Mouse (Mus musculus) Patski (cell line): ENCODE results near the gene Ccdc134. TPM values are rescaled to one million over a fixed set of nuclear protein-coding genes. Genes with fewer than 3 reads are reported as not detected.

ENCODE experiments used
- ATAC-seq: fragments of 100-300 bp; one replicate; pipeline ENCODE4 v1.8.0; 2021
- CTCF ChIA-PET: fragments of 350-600 bp; sonication (Branson Sonifier 250); formaldehyde crosslinking; loops from one replicate; lab custom pipeline; 2022; ENCODE audit warnings: inconsistent platforms; lab: Charles Lee
- POLR2A ChIA-PET: fragments of 350-600 bp; sonication (Branson Sonifier 250); formaldehyde crosslinking; loops from one replicate; lab custom pipeline; 2022; ENCODE audit warnings: antibody characterized with exemption, inconsistent platforms; lab: Charles Lee
- DNase-seq: peaks from one replicate; pipeline ENCODE4 v3.0.0-alpha.2; 2011; ENCODE audit warnings: low read depth, low spot score
- H3K27me3 ChIP-seq: fragments of 371-371 bp; one replicate; pipeline ENCODE4 v1.5.1; 2021
- CTCF ChIP-seq: fragments of 100-300 bp; IDR thresholded peaks from one replicate; pipeline ENCODE4 v1.5.1; 2021
- in situ Hi-C: fragments of 300-500 bp; cut with MboI; formaldehyde crosslinking; loops from 3 replicates; pipeline ENCODE4 v1.11.1; 2018; ENCODE audit warnings: low pct_unique_long_range_greater_than_20kb, mixed read lengths
- polyA plus RNA-seq: library from polyadenylated mRNA; unstranded; gene quantifications from one replicate; pipeline ENCODE4 v1.2.3, GENCODE M21; 2021

The Ccdc134 gene
- polyA plus RNA-seq, 1 experiment from 2014 or later: 18.0 TPM

GRCm38 (mm10) chr15:82128398-82128797, 676 bp downstream of the Ccdc134 start:
- ATAC-seq (peak; percentile 2), DNase-seq (no peak)
- no peaks in the 10 kb centered on the region for H3K27me3 ChIP-seq
- ChIA-PET POLR2A (interaction anchor here (0.7 to 1.6 kb wide), 2 partner anchors 15 to 19 kb away, joined by 4 to 5 read pairs; partner anchors contain the start of gene Srebf2), CTCF (interaction anchor here (1.2 kb wide), 1 partner anchor 14 kb away, joined by 4 read pairs; no protein-coding TSS in a partner anchor)
- in situ Hi-C loops: no loop called here
- TF ChIP-seq CTCF: no peak

GRCm38 (mm10) chr15:82130599-82130998, 2.9 kb downstream of the Ccdc134 start:
- POLR2A ChIA-PET: no interaction called here
- in situ Hi-C loops: no loop called here
- CTCF ChIA-PET: interaction anchor here (1.2 kb wide), 1 partner anchor 15 kb away, joined by 4 read pairs; no protein-coding TSS in a partner anchor

GRCm38 (mm10) chr15:82135372-82135771, 7.7 kb downstream of the Ccdc134 start:
- DNase-seq (no peak), ATAC-seq (no peak)
- H3K27me3 ChIP-seq: no peaks in the 10 kb centered on the region
- in situ Hi-C loops: no loop called here
- TF ChIP-seq CTCF: no peak
- ChIA-PET POLR2A (no interaction called here), CTCF (interaction anchor here (1.0 to 2.3 kb wide), 2 partner anchors 9 to 29 kb away, joined by 3 to 6 read pairs; no protein-coding TSS in a partner anchor)

More at GRCm38 (mm10) chr15:82130599-82130998, 2.9 kb downstream of the Ccdc134 start:
- no peak for ATAC-seq
- no peak for DNase-seq
- H3K27me3 ChIP-seq: no peaks in the 10 kb centered on the region
- TF ChIP-seq CTCF: no peak

- POLR2A ChIA-PET: no interaction called here
- DNase-seq (no peak), ATAC-seq (no peak)
- CTCF ChIA-PET: interaction anchor here (0.9 to 1.3 kb wide), 3 partner anchors 18 to 52 kb away, joined by 3 read pairs; no protein-coding TSS in a partner anchor
- peak; percentile 82 for TF ChIP-seq CTCF
- H3K27me3 ChIP-seq: no peaks in the 10 kb centered on the region
- in situ Hi-C loops: no loop called here
Measured at GRCm38 (mm10) chr15:82138565-82138964, 10.8 kb downstream of the Ccdc134 start.

GRCm38 (mm10) chr15:82139196-82139595, 11.5 kb downstream of the Ccdc134 start:
- in situ Hi-C loops: no loop called here

GRCm38 (mm10) chr15:82140355-82140754, 12.6 kb downstream of the Ccdc134 start:
- ChIA-PET CTCF (interaction anchor here (3.3 kb wide), 1 partner anchor 97 kb away, joined by 16 read pairs; no protein-coding TSS in a partner anchor), POLR2A (interaction anchor here (0.6 kb wide), 1 partner anchor 20 kb away, joined by 3 read pairs; no protein-coding TSS in a partner anchor)
- in situ Hi-C loops: loop anchor here (5.0 kb wide), 1 partner anchor 97 kb away; no protein-coding TSS in a partner anchor
- H3K27me3 ChIP-seq: no peaks in the 10 kb centered on the region
- no peak for TF ChIP-seq CTCF
- DNase-seq (no peak), ATAC-seq (no peak)

More at GRCm38 (mm10) chr15:82139196-82139595, 11.5 kb downstream of the Ccdc134 start:
- DNase-seq (no peak), ATAC-seq (no peak)
- CTCF ChIA-PET: interaction anchor here (1.3 kb wide), 1 partner anchor 18 kb away, joined by 3 read pairs; no protein-coding TSS in a partner anchor
- peak; percentile 67 for TF ChIP-seq CTCF
- H3K27me3 ChIP-seq: no peaks in the 10 kb centered on the region
- POLR2A ChIA-PET: no interaction called here

- no peak for TF ChIP-seq CTCF
- ATAC-seq (no peak), DNase-seq (no peak)
- CTCF ChIA-PET: interaction anchor here (0.9 to 1.4 kb wide), 9 partner anchors 10 to 93 kb away, joined by 3 to 4 read pairs (median 4); no protein-coding TSS in a partner anchor
- POLR2A ChIA-PET: no interaction called here
- in situ Hi-C loops: loop anchor here (5.0 kb wide), 1 partner anchor 93 kb away; no protein-coding TSS in a partner anchor
- no peaks in the 10 kb centered on the region for H3K27me3 ChIP-seq
Measured at GRCm38 (mm10) chr15:82144157-82144556, 16.4 kb downstream of the Ccdc134 start.

GRCm38 (mm10) chr15:82145408-82145807, 17.7 kb downstream of the Ccdc134 start:
- DNase-seq (no peak), ATAC-seq (no peak)
- POLR2A ChIA-PET: interaction anchor here (1.6 kb wide), 1 partner anchor 37 kb away, joined by 4 read pairs; no protein-coding TSS in a partner anchor
- no peaks in the 10 kb centered on the region for H3K27me3 ChIP-seq
- no peak for TF ChIP-seq CTCF
- in situ Hi-C loops: no loop called here
- CTCF ChIA-PET: interaction anchor here (1.0 to 1.4 kb wide), 7 partner anchors 11 to 92 kb away, joined by 3 to 4 read pairs (median 4); no protein-coding TSS in a partner anchor

- no peak for ATAC-seq
Measured at GRCm38 (mm10) chr15:82145851-82146769, 18.4 kb downstream of the Ccdc134 start.

More at GRCm38 (mm10) chr15:82145851-82146769, 18.4 kb downstream of the Ccdc134 start:
- TF ChIP-seq CTCF: no peak
- ChIA-PET POLR2A (interaction anchor here (1.2 to 1.6 kb wide), 2 partner anchors 36 to 88 kb away, joined by 3 to 4 read pairs; no protein-coding TSS in a partner anchor), CTCF (interaction anchor here (1.0 to 1.4 kb wide), 7 partner anchors 16 to 91 kb away, joined by 3 to 5 read pairs (median 4); no protein-coding TSS in a partner anchor)
- DNase-seq: no peak
- no peaks in the 10 kb centered on the region for H3K27me3 ChIP-seq
- in situ Hi-C loops: no loop called here
